Mouse (Mus musculus) embryonic facial prominence, embryonic 15.5 days (tissue): Measurements from ENCODE around the gene Gm9508. TPM values are rescaled to one million over a fixed set of nuclear protein-coding genes. Genes with fewer than 3 reads are reported as not detected.
"Not testable (repeated sequence)": the region's sequence is repeated elsewhere in the genome, so short reads cannot be mapped to it uniquely, and the experiment has no call there.

Source experiments
- ATAC-seq: fragments of 200-750 bp; cut with Nextera tagmentation; 2 replicates; pipeline ENCODE4 v1.8.0; 2017; ENCODE audit warnings: low read depth, moderate TSS enrichment; ENCODE audit not compliant: insufficient number of reproducible peaks, low FRiP score, low TSS enrichment
- H3K27ac ChIP-seq: fragments of 300-500 bp; sonication (generic); replicated peaks from 2 replicates; pipeline ENCODE4 v1.5.1; 2015; ENCODE audit warnings: mild to moderate bottlenecking, inconsistent platforms
- H3K27me3 ChIP-seq: fragments of 300-500 bp; sonication (generic); 2 replicates; pipeline ENCODE4 v1.6.1; 2015; ENCODE audit warnings: inconsistent platforms
- H3K36me3 ChIP-seq: fragments of 300-500 bp; sonication (generic); 2 replicates; pipeline ENCODE4 v1.6.1; 2015; ENCODE audit warnings: mild to moderate bottlenecking, inconsistent platforms
- H3K4me1 ChIP-seq: fragments of 300-500 bp; sonication (generic); 2 replicates; pipeline ENCODE4 v1.6.1; 2015; ENCODE audit warnings: inconsistent platforms
- H3K4me2 ChIP-seq: fragments of 300-500 bp; sonication (generic); replicated peaks from 2 replicates; pipeline ENCODE4 v1.6.1; 2015; ENCODE audit warnings: mild to moderate bottlenecking, inconsistent platforms
- H3K4me3 ChIP-seq: fragments of 300-500 bp; sonication (generic); replicated peaks from 2 replicates; pipeline ENCODE4 v1.5.1; 2015; ENCODE audit warnings: mild to moderate bottlenecking, inconsistent platforms
- H3K9ac ChIP-seq: fragments of 300-500 bp; sonication (generic); 2 replicates; pipeline ENCODE4 v1.6.1; 2015; ENCODE audit warnings: inconsistent platforms
- H3K9me3 ChIP-seq: fragments of 300-500 bp; sonication (generic); replicated peaks from 2 replicates; pipeline ENCODE4 v1.6.1; 2016; ENCODE audit warnings: inconsistent platforms
- WGBS: fragments of 180-500 bp; shearing (Covaris S2); methylation state at CpG from one replicate; pipeline ENCODE4 v1.1.7; 2015; 5-methylcytosine and 5-hydroxymethylcytosine counted together
- polyA plus RNA-seq: library from polyadenylated mRNA; unstranded; fragments of >200 nt; fragmentation: Nextera tagmentation; extraction: Ambion mirVana; gene quantifications from 2 replicates; pipeline ENCODE4 v1.2.1, GENCODE M21; 2015

Gm9508 gene
- 1.0 and 1.9 TPM in 2 replicates for polyA plus RNA-seq

DNA sequence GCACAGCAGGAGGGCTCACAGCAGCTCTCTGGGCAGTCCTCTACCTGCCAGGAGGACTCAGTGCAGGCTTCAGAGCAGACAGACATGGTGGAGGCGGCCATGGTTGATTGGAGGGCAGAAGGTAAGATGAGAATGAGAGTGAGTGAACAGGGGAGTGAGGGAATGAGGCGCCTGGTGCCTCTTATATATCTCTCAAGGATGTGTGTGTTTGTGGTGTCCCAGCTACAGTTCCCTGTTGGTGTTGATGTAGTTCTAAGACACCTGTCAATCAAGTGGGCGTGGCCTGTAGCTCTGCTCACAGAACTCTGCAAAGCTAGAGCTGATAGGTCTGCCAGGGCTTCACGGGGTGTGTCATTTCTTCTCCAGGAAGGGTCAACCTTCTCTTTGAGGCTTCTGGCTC lies at the start of gene Gm9508:
TSS of gene Gm9508 (minus strand) at position 101 of the 400 bp plus-strand sequence.
- Histone ChIP-seq H3K4me1 (no peaks in the 10 kb centered on the region), H3K36me3 (no peaks in the 10 kb centered on the region), H3K4me2 (no peak within 1 kb of the TSS), H3K9ac (no peak within 1 kb of the TSS), H3K4me3 (no peak within 1 kb of the TSS), H3K27ac (no peak within 1 kb of the TSS), H3K9me3 (0 out of 2 replicates have a peak, but pooled peaks cover 5% of the 10 kb centered on the region), H3K27me3 (no peaks in the 10 kb centered on the region)
- WGBS = 37% methylated on average over 4 of the region's 4 CpGs
- ATAC-seq = no peak

DNA sequence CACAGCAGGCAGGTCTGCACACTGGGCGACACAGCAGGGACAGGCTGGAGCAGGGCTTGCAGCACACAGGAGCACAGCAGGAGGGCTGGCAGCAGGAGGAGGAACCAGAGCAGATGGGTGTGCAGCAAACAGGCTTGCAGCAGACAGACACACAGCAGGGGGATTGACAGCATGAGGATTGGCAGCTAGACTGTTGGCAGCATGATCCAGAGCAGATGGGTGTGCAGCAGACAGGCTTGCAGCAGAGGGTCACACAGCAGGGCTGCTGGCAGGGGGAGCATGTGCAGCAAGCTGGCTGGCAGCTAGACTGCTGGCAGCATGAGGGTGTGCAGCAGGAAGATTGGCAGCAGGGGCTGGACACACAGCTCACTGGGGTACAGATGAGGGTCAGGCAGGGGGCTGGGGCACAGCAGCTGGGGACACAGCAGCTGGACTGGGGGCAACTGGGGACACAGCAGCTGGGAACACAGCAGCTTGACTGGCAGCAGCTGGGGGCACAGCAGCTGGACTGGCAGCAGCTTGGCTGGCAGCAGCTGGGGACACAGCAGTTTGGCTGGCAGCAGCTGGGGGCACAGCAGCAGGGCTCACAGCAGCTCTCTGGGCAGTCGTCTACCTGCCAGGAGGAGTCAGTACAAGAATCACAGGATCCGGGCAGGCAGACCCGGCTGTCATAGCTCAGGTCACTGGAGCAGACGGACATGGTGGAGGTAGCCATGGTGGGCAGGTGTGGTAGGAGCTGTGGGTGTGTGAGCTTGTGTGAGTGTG lies 45.1 kb upstream of the Gm9508 start, which contains the start of gene Gm18596:
TSS of gene Gm18596 (minus strand) at position 715 of the 765 bp plus-strand sequence.
- H3K36me3 ChIP-seq, H3K4me2 ChIP-seq, H3K9ac ChIP-seq, H3K9me3 ChIP-seq, H3K27me3 ChIP-seq, ATAC-seq, H3K4me1 ChIP-seq, H3K27ac ChIP-seq, H3K4me3 ChIP-seq: not testable (repeated sequence)
- WGBS = 55% methylated on average over 5 of the region's 5 CpGs

DNA sequence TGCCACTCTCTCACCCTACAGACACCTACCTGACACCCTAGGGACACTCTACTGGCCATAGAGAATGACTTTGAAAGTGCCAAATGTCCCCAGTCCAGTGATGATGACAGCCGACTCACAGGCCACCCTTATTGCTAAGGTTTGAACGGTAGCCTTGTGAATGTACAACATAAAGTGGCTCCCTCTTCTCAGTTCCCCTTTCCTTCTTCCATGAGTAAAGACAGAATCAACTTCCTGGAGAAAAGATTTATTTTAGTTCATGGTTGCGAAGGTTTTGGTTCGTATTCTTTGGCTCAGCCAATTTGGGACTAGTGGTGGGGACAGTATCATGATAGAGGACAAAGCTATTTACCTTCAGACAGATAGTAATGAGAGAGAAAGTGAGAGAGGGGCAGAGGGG lies 41.9 kb upstream of the Gm9508 start:
- Histone ChIP-seq H3K4me2 (no peak overlapping the region), H3K9ac (no peak overlapping the region), H3K9me3 (no peaks in the 10 kb centered on the region), H3K36me3 (no peaks in the 10 kb centered on the region), H3K27me3 (no peaks in the 10 kb centered on the region), H3K4me3 (no peak overlapping the region), H3K27ac (no peak overlapping the region), H3K4me1 (0 out of 2 replicates have a peak, but pooled peaks cover 4% of the 10 kb centered on the region)
- ATAC-seq = no peak
- WGBS = 88% methylated on average over 4 of the region's 4 CpGs

DNA sequence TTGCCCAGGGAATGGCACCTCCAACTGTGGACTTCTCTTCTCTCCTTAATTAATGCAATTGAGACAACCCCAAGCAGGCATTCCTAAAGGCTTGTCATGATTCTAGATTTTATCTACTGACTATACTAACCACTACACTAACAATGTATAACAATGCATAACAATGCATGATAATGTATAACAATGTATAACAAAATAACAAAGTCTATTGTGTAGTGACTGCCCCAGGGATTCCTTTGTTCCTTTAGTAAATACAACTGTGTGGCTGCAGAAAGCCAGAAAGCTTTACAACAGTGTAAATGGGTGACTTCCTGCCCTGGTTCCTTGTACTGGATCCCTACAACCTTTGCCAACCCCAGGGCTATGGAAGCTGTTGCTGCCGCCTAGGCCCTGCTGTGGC lies 38.9 kb upstream of the Gm9508 start:
- Histone ChIP-seq H3K4me3 (no peak overlapping the region), H3K27me3 (no peaks in the 10 kb centered on the region), H3K9ac (no peak overlapping the region), H3K36me3 (no peaks in the 10 kb centered on the region), H3K9me3 (no peaks in the 10 kb centered on the region), H3K4me2 (no peak overlapping the region), H3K4me1 (no peaks in the 10 kb centered on the region), H3K27ac (no peak overlapping the region)
- WGBS = 68% methylated on average over 1 of the region's 1 CpGs
- no peak for ATAC-seq

DNA sequence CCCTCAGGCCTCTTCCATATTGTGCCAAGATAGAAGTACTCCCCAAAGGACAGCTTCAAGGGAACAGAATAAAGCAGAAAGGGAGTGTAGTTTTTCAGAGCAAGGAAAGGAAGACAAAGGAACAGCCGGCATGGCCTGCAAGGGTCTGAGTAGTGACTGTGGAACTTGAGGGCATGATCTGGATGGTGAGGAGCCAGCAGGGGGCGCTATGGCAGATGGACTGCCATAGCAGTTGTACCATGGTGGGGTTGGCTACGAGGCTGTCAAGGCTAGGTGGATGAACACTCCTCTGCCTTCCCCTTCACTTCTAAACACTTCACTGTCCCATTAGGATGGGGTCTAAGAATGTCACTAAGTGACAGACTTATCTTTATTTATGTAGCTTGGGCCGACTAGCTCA lies 32.2 kb upstream of the Gm9508 start:
- Histone ChIP-seq H3K4me1 (no peaks in the 10 kb centered on the region), H3K4me3 (no peak overlapping the region), H3K4me2 (no peak overlapping the region), H3K9me3 (no peaks in the 10 kb centered on the region), H3K9ac (no peak overlapping the region), H3K27ac (no peak overlapping the region), H3K27me3 (no peaks in the 10 kb centered on the region), H3K36me3 (no peaks in the 10 kb centered on the region)
- ATAC-seq = no peak
- 43% methylated on average over 4 of the region's 4 CpGs for WGBS

DNA sequence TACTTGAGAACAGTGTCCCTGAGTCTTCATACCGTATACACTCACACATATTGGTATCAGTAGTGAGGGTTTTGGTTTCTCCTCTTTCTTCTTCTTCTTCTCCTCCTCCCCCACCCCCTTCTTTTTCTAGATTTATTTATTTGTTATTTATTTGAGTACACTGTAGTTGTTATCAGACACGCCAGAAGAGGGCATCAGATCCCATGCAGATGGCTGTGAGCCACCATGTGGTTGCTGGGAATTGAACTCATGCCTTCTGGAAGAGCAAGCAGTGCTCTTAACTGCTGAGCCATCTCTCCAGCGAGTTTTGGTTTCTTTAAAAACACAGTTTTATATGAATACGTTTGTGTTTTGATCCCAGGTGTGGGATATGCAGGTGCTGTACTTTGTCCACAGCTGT lies 31.2 kb upstream of the Gm9508 start:
- no peaks in the 10 kb centered on the region for H3K36me3 ChIP-seq
- no peak overlapping the region for H3K4me3 ChIP-seq
- ATAC-seq = no peak
- WGBS = 56% methylated on average over 4 of the region's 4 CpGs
- no peak overlapping the region for H3K9ac ChIP-seq
- H3K27ac ChIP-seq = no peak overlapping the region
- H3K9me3 ChIP-seq = no peaks in the 10 kb centered on the region
- no peaks in the 10 kb centered on the region for H3K27me3 ChIP-seq
- no peak overlapping the region for H3K4me2 ChIP-seq
- no peaks in the 10 kb centered on the region for H3K4me1 ChIP-seq

DNA sequence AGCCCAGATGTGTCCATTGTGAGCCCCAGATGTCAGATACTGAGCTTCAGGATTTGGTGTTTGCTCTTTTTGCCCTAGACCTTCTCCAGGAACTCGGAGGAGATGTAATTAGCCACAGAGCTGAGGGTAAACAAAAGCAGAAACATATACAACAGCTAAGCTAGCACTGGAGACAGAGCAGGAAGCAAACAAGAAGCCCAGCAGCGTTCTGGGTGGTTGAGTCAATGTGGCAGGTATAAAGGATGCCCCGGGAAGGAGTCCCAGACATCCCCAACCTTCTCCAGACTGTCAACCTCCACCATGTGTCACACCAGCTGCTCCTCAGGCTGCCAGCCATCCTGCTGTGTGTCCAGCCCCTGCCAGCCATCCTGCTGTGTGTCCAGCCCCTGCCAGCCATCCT lies 29.2 kb upstream of the Gm9508 start, which contains the start of gene Gm10100:
TSS of gene Gm10100 (plus strand) at position 301 of the 400 bp plus-strand sequence.
- Histone ChIP-seq H3K9ac (no peak within 1 kb of the TSS), H3K4me3 (no peak within 1 kb of the TSS), H3K4me1 (no peaks in the 10 kb centered on the region), H3K27ac (no peak within 1 kb of the TSS), H3K27me3 (no peaks in the 10 kb centered on the region), H3K4me2 (no peak within 1 kb of the TSS), H3K36me3 (no peaks in the 10 kb centered on the region), H3K9me3 (no peaks in the 10 kb centered on the region)
- ATAC-seq = no peak
- 26% methylated on average over 3 of the region's 3 CpGs for WGBS

DNA sequence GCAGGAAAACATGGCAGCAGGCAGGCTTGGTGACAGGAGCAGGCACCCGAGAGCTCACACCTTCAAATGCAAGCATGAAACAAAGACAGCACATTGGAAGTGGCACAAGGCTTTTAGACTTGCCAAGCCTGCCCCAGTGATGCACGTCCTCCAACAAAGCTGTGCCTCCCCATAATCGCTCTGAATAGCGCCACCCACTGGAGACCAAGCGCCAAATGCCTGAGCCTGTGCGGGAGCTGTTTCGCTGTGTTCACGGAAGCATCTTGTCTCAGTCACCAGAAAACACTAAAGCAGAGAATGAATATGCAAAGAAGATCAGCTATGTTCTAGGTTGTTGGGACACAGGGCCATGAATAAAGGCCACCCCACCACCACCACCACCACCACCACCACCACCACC lies 27.8 kb upstream of the Gm9508 start:
- no peak for ATAC-seq
- Histone ChIP-seq H3K4me3 (no peak overlapping the region), H3K9me3 (no peaks in the 10 kb centered on the region), H3K27ac (no peak overlapping the region), H3K36me3 (no peaks in the 10 kb centered on the region), H3K4me1 (no peaks in the 10 kb centered on the region), H3K27me3 (no peaks in the 10 kb centered on the region), H3K4me2 (no peak overlapping the region), H3K9ac (no peak overlapping the region)
- 78% methylated on average over 8 of the region's 8 CpGs for WGBS

DNA sequence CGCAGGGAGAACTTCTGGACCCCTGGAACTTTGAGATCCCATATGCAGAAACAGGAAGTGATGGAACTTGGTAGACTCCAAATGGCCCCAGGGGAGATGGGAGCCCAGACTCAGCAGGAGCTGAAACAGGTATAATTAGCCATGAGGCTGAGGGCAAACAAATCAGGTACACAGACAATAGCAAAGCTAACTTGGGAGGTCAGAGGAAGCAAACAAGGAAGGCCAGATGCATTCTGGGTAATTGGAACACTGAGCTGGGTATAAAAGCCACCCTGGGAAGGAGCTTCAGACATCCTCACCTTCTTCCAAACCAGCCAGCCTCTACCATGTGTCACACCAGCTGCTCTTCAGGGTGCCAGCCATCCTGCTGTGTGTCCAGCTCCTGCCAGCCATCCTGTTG lies 23.3 kb upstream of the Gm9508 start, which contains the start of gene Krtap12-1:
TSS of gene Krtap12-1 (plus strand) at position 301 of the 400 bp plus-strand sequence.
- not testable (repeated sequence) for ATAC-seq

DNA sequence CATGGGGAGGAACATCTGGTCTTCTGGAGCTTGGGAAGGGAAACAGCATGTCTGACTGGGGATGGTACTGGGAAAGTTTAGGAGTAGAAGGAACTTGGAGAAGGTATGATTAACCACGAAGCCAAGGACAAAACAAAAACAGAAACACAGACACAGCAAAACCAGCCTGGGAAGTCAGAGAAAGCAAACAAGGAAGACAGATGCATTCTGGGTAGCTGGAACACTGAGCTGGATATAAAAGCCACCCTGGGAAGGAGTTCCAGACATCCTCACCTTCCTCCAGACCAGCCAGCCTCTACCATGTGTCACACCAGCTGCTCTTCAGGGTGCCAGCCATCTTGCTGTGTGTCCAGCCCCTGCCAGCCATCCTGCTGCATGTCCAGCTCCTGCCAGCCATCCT lies 18.5 kb upstream of the Gm9508 start, which contains the start of gene Gm10142:
TSS of gene Gm10142 (plus strand) at position 301 of the 400 bp plus-strand sequence.
- 90% methylated on average over 1 of the region's 1 CpGs for WGBS
- Histone ChIP-seq H3K9ac (no peak within 1 kb of the TSS), H3K27ac (no peak within 1 kb of the TSS), H3K9me3 (no peaks in the 10 kb centered on the region), H3K4me3 (no peak within 1 kb of the TSS), H3K4me1 (no peaks in the 10 kb centered on the region), H3K36me3 (no peaks in the 10 kb centered on the region), H3K27me3 (no peaks in the 10 kb centered on the region), H3K4me2 (no peak within 1 kb of the TSS)
- no peak for ATAC-seq

More for the DNA sequence above, 23.3 kb upstream of the Gm9508 start, which contains the start of gene Krtap12-1:
- H3K4me2 ChIP-seq, H3K9ac ChIP-seq, H3K4me3 ChIP-seq, H3K27me3 ChIP-seq, H3K36me3 ChIP-seq, H3K9me3 ChIP-seq, H3K4me1 ChIP-seq, H3K27ac ChIP-seq: not testable (repeated sequence)
- WGBS = 88% methylated on average over 1 of the region's 1 CpGs

DNA sequence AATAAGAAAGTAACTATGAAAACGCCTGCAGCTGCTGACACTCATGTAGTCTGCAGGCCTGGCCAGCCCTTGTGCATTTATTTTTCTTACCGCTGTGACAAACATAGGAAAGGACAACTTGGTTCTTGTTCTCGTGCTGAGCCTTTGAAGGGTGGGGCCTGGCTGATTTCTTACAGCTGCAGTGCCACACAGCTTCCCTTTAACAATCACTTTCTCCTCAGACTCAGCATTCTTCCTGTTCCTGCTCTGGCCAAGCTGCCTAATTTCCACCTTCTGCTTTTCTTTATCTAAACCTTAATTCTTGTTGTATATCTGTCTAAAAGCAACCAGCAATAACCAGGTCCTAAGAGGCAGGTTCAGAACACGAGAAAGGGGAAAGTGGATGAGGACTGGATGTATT lies 16.7 kb upstream of the Gm9508 start:
- H3K4me1 ChIP-seq = no peaks in the 10 kb centered on the region
- no peaks in the 10 kb centered on the region for H3K36me3 ChIP-seq
- H3K27ac ChIP-seq = no peak overlapping the region
- H3K4me2 ChIP-seq = no peak overlapping the region
- WGBS = 39% methylated on average over 4 of the region's 4 CpGs
- no peaks in the 10 kb centered on the region for H3K27me3 ChIP-seq
- H3K4me3 ChIP-seq = no peak overlapping the region
- ATAC-seq = no peak
- H3K9me3 ChIP-seq = no peaks in the 10 kb centered on the region
- H3K9ac ChIP-seq = no peak overlapping the region

DNA sequence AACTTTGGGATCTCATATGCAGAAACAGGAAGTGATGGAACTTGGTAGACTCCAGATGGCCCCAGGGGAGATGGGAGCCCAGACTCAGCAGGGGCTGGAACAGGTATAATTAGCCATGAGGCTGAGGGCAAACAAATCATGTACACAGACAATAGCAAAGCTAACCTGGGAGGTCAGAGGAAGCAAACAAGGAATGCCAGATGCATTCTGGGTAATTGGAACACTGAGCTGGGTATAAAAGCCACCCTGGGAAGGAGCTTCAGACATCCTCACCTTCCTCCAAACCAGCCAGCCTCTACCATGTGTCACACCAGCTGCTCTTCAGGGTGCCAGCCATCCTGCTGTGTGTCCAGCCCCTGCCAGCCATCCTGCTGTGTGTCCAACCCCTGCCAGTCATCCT lies 14.1 kb upstream of the Gm9508 start, which contains the start of gene Gm10024:
TSS of gene Gm10024 (plus strand) at position 301 of the 400 bp plus-strand sequence.
- not testable (repeated sequence) for H3K4me1 ChIP-seq, H3K9ac ChIP-seq, ATAC-seq, H3K27me3 ChIP-seq, H3K4me3 ChIP-seq, H3K4me2 ChIP-seq, H3K36me3 ChIP-seq, H3K9me3 ChIP-seq, H3K27ac ChIP-seq
